Mouse (Mus musculus) neural tube, embryonic 14.5 days (tissue): ENCODE measurements at regions not wholly inside any gene's neighbourhood (a gene's known extent, or its start where the extent isn't known, plus 50 kb on each side); places are given as distances from the start of the nearest gene placed in this dataset.
A peak's percentile ranks its signal among the peaks of the same experiment; 100 is the strongest.

ENCODE experiments used
- ATAC-seq: fragments of 200-750 bp; cut with Nextera tagmentation; 2 replicates; pipeline ENCODE4 v1.8.0; 2017; ENCODE audit warnings: low read depth, mild to moderate bottlenecking, moderate TSS enrichment, moderate library complexity
- H3K27ac ChIP-seq: fragments of 300-500 bp; sonication (generic); 2 replicates; pipeline ENCODE4 v1.5.1; 2014; ENCODE audit warnings: low read depth, mild to moderate bottlenecking, control low read depth, low read length, moderate library complexity, mixed read lengths
- H3K27me3 ChIP-seq: fragments of 300-500 bp; sonication (generic); 2 replicates; pipeline ENCODE4 v1.6.1; 2014; ENCODE audit warnings: low read length; ENCODE audit not compliant: control insufficient read depth, insufficient read depth
- H3K36me3 ChIP-seq: fragments of 300-500 bp; sonication (generic); 2 replicates; pipeline ENCODE4 v1.6.1; 2014; ENCODE audit warnings: low read length, mixed read lengths; ENCODE audit not compliant: control insufficient read depth, insufficient read depth
- H3K4me1 ChIP-seq: fragments of 300-500 bp; sonication (generic); 2 replicates; pipeline ENCODE4 v1.6.1; 2014; ENCODE audit warnings: low read length; ENCODE audit not compliant: control insufficient read depth, insufficient read depth
- H3K4me2 ChIP-seq: fragments of 300-500 bp; sonication (generic); 2 replicates; pipeline ENCODE4 v1.6.1; 2014; ENCODE audit warnings: mild to moderate bottlenecking, low read depth, low read length, control low read depth
- H3K4me3 ChIP-seq: fragments of 300-500 bp; sonication (generic); 2 replicates; pipeline ENCODE4 v1.5.1; 2014; ENCODE audit warnings: low read depth, low read length, control low read depth, mixed read lengths
- H3K9ac ChIP-seq: fragments of 300-500 bp; sonication (generic); replicated peaks from 2 replicates; pipeline ENCODE4 v1.6.1; 2014; ENCODE audit warnings: low read depth, mild to moderate bottlenecking, control low read depth, low read length, mixed read lengths
- H3K9me3 ChIP-seq: fragments of 300-500 bp; sonication (generic); 2 replicates; pipeline ENCODE4 v1.6.1; 2016; ENCODE audit warnings: low read length; ENCODE audit not compliant: control insufficient read depth
- WGBS: fragments of 180-500 bp; shearing (Covaris S2); extraction: QIAGEN DNeasy Blood & Tissue Kit; methylation state at CpG from one replicate; pipeline ENCODE4 v1.1.7; 2014; 5-methylcytosine and 5-hydroxymethylcytosine counted together

DNA sequence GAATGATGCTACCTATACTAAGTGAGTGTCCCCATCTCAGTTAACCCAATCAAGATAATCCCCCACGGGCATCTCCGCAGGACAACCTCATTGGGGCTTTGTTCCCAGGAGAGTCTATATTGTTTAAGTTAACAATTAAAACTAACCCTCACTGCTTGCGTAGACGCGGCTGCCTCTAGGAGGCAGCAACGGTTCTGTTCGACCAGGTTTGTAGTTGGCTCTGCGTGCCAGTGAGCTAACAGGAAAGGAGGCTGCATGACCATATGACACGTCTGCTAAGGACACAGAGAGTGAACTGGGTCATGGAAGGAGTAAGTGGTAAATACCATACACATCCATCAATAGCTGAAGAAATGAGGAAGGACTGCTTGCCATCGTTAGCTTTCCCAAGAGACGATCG, 92.0 kb downstream of the Mis18a start:
- Histone ChIP-seq H3K27ac (no peak overlapping the region), H3K9me3 (no peaks in the 10 kb centered on the region), H3K4me3 (no peak overlapping the region), H3K4me1 (no peaks in the 10 kb centered on the region), H3K27me3 (no peaks in the 10 kb centered on the region), H3K36me3 (no peaks in the 10 kb centered on the region), H3K9ac (no peak overlapping the region), H3K4me2 (no peak overlapping the region)
- 37% methylated on average over 12 of the region's 12 CpGs for WGBS
- no peak for ATAC-seq

DNA sequence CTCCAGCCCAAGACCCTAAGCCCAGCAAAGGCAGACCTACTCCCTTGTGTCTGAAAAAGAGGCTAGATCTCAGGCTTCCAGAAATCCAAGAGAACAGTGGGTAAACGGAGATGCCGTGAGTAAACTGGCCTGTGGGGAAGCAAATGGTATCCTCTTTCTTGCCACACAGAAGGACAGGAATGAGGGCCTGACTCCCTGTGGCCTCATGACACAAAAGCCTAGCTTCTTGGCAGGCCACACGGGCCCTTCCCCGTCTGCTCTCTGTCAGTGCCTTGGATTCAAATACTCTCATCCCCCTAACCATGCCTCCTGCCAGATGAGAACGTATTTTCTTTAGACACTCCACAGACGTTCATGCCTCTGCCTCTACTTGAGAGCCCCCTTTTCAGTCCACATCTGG, 97.2 kb downstream of the Mis18a start:
- Histone ChIP-seq H3K36me3 (no peaks in the 10 kb centered on the region), H3K27me3 (no peaks in the 10 kb centered on the region), H3K27ac (no peak overlapping the region), H3K4me3 (no peak overlapping the region), H3K4me1 (peaks cover 10% of the 10 kb centered on the region), H3K9me3 (no peaks in the 10 kb centered on the region), H3K9ac (no peak overlapping the region), H3K4me2 (no peak overlapping the region)
- 33% methylated on average over 6 of the region's 6 CpGs for WGBS
- ATAC-seq: no peak

DNA sequence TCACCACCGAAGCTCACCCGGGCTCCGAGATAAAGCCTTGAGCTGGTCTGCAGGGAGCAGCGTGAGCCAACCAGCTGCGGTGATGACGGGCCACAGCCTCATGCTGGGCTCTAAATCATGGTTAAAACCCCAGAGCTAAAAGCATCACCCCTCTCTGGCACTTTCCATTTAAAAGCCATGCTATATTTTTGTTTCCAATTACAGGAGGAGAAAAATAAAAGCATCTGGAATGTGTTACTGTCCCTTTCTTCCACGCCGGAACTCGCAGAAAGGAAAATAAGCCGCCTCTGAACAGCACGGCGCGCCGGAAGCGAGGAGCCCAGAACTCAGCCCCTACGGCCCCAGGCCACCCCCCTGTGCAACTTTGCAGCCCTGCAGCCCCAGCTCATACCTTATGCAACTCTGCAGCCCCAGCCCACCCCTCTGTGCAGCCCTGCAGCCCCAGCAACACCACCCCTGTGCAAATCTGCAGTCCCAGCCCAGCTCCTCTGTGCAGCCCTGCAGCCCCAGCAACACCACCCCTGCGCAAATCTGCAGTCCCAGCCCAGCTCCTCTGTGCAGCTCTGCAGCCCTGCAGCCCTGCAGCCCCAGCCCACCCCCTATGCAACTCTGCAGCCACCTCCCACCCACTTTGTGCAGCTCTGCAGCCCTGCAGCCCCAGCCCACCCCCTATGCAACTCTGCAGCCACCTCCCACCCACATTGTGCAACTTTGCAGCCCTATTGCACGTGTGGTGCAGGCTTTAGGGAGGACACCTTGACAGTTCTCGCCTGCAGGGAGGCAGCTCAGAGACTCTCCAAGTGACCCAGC, 97.9 kb downstream of the Mis18a start:
- Histone ChIP-seq H3K4me1 (peaks cover 16% of the 10 kb centered on the region), H3K36me3 (no peaks in the 10 kb centered on the region), H3K9me3 (no peaks in the 10 kb centered on the region), H3K9ac (0 out of 2 replicates have a peak overlapping the region, but pooled peaks have one; percentile 2), H3K4me2 (peak overlapping the region; percentile 16; the same call in 1 of the 2 replicates), H3K27me3 (no peaks in the 10 kb centered on the region), H3K27ac (peak overlapping the region; percentile 29), H3K4me3 (no peak overlapping the region)
- ATAC-seq: peak; percentile 44; the same call in 1 of the 2 replicates
- 29% methylated on average over 19 of the region's 19 CpGs for WGBS

DNA sequence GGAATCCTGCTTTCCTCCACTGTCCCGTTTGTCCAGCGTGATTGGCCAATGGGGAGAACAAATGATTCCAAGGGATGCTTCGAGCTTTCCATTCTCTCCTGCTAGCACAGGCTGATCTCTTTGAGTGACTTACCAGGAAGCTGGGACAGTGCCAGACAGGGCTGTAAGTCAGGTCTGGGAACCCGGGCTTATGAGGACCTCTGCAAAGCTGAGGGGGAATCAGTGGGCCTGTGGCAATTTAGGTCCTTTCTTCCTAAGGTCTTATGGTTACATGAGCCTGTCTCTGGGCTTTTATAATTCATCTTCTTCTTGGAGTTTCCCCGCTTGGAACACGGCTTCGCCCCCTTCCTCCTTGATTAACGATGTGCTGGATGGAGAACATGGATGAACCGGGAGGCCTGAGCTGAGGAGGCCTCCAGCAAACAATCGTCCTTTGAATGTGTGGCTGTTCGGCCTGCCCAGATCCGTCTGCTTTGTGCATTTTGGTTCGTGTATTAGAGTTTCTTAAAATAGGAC, 98.5 kb downstream of the Mis18a start:
- Histone ChIP-seq H3K4me2 (no peak overlapping the region), H3K4me3 (no peak overlapping the region), H3K36me3 (no peaks in the 10 kb centered on the region), H3K9me3 (no peaks in the 10 kb centered on the region), H3K27me3 (no peaks in the 10 kb centered on the region), H3K9ac (0 out of 2 replicates have a peak overlapping the region, but pooled peaks have one; percentile 2), H3K4me1 (peaks cover 18% of the 10 kb centered on the region), H3K27ac (peak overlapping the region; percentile 29)
- no peak for ATAC-seq
- WGBS: 24% methylated on average over 13 of the region's 13 CpGs

DNA sequence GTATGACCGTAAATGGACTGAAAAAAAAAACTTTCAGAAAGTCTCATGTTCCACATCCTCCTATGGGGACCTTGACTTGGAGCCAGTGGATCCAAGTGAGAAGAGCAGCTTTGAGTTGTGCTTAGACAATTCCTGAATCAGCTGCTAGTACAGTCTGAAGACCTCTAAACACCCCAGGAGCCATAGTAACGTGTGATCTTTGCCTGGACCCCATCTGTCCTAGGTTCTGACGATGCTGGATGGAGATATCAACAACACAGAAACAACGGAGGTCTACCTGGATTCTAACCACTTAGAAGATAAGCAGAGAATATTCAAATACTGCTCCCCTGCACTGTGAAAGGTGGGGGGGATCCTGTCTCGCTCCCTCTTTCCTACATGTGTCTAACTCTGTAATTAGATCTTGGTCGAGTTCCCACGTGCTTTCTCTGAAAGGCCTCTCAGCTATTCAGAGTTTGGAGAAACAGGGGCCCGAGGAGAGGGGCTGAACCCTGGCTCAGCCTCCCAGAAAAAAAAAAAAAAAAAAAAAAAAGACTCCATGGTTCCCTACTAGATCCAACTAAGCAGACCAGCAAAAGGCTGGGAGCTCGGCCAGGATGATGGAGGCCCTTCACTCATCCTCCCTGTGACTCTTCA, 101.1 kb downstream of the Mis18a start:
- H3K9ac ChIP-seq: no peak overlapping the region
- H3K27ac ChIP-seq: no peak overlapping the region
- H3K9me3 ChIP-seq: no peaks in the 10 kb centered on the region
- H3K27me3 ChIP-seq: no peaks in the 10 kb centered on the region
- WGBS: 79% methylated on average over 9 of the region's 9 CpGs
- H3K4me2 ChIP-seq: no peak overlapping the region
- ATAC-seq: no peak
- no peaks in the 10 kb centered on the region for H3K36me3 ChIP-seq
- H3K4me3 ChIP-seq: no peak overlapping the region
- H3K4me1 ChIP-seq: peaks cover 29% of the 10 kb centered on the region

DNA sequence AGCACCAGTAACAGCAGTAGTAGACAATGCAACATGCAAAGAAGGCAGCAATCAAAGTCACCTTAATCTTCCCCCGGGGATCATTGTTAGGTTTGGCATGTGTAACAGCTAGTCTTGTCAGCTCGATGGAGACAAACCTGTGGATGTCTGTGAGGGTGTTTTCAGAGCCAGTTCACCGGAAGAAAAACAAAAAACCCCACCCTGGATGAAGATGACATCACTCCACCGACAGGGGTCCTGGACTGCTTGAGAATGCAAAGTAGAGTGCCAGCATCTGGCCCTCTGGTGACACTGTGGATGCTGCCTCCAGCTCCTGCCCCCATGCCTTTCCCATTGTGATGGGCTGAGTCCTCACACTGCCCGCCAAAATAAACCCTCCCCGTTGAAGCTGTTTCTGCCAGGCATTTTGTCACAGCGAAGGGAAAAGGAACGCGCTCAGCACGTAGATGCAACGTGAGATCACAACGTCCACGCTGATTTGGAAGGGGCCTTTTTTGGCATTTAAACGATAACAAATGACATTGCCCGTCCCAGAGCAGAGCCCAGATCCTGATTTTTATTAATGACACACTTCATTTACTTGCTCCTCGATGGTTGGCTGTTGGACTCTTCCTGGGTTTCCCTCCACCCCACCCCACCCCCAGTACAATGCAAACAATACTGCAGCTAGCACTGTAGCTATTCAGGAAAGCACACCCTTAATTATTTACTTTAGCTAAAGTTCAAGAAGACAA, 101.7 kb downstream of the Mis18a start:
- Histone ChIP-seq H3K9ac (no peak overlapping the region), H3K9me3 (no peaks in the 10 kb centered on the region), H3K4me3 (no peak overlapping the region), H3K4me1 (peaks cover 29% of the 10 kb centered on the region), H3K27ac (no peak overlapping the region), H3K4me2 (no peak overlapping the region), H3K36me3 (no peaks in the 10 kb centered on the region), H3K27me3 (no peaks in the 10 kb centered on the region)
- WGBS: 70% methylated on average over 16 of the region's 16 CpGs
- no peak for ATAC-seq

DNA sequence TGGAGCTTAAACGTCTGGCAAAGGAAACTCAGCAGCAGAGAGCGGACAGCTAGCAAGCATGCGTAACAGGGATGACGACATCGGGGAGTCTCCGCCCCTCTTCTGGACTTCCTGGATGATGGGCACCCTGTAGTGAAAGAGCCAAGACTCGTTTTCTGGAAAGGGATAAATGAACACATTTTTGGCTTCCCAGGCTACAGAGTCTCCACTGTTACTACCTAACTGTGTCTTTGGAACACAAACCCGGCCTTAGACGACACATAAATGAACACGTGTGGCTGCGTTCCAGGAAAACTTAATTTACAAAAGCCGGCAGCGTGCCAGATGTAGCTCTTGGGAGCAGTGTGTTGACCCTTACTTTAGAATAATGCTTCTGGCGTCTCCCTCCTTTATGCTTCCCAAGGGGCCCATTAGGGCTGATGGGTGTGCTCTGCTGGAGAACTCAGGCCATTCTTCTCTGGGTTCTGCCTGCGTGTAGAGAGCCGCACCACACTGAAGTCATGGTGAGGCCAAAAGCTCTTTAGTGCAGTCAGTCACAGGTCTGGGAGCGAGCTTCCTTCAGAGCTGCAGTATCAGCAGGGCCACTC, 103.1 kb downstream of the Mis18a start:
- WGBS: 26% methylated on average over 17 of the region's 17 CpGs
- peak; percentile 78 for ATAC-seq
- H3K9me3 ChIP-seq: no peaks in the 10 kb centered on the region
- H3K9ac ChIP-seq: no peak overlapping the region
- no peaks in the 10 kb centered on the region for H3K27me3 ChIP-seq
- peaks cover 19% of the 10 kb centered on the region; the same call in 1 of the 2 replicates for H3K4me1 ChIP-seq
- no peaks in the 10 kb centered on the region for H3K36me3 ChIP-seq
- peak overlapping the region; percentile 14; the same call in 1 of the 2 replicates for H3K4me2 ChIP-seq
- H3K4me3 ChIP-seq: no peak overlapping the region
- peak overlapping the region; percentile 52 for H3K27ac ChIP-seq

DNA sequence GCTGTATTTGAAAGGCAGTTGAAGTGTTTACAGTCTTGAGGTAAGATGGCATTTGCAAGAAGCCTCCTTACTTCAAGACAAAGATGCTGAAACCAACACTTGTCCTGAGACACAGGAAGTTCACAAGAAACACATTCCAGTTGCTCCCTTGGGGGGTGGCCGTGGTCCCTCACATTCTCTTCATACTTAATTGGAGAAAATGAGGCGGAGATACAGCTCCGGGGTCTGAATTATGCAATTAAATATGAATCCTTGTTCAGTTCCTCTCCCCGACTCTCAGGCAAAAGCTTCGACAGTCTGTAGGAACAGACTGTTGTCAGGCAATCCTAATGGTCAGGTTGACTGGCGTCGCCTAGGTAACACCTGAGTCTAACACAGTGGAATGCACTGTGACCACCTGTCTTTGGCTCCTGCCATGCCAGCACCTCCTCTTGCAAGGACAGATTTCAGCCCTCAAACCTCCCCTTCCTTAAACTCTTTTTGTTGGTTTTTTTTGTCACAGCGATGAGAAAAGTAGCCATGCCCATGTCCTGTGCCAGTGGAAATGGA, 104.5 kb downstream of the Mis18a start:
- WGBS: 67% methylated on average over 8 of the region's 8 CpGs

More for the DNA sequence above, 104.5 kb downstream of the Mis18a start:
- H3K9ac ChIP-seq: no peak overlapping the region
- no peaks in the 10 kb centered on the region for H3K9me3 ChIP-seq
- no peak overlapping the region for H3K4me2 ChIP-seq
- no peak for ATAC-seq
- H3K27ac ChIP-seq: no peak overlapping the region
- no peaks in the 10 kb centered on the region for H3K36me3 ChIP-seq
- H3K4me1 ChIP-seq: peaks cover 19% of the 10 kb centered on the region; the same call in 1 of the 2 replicates
- no peak overlapping the region for H3K4me3 ChIP-seq
- no peaks in the 10 kb centered on the region for H3K27me3 ChIP-seq
